Mouse (Mus musculus): ENCODE measurements around the gene Pvalb. TPM values are rescaled to one million over a fixed set of nuclear protein-coding genes. Genes with fewer than 3 reads are reported as not detected.

Pvalb gene
- total RNA-seq, 1 experiment from 2014 or later = not detected

GRCm38 (mm10) chr15:78170708-78171107, 35.5 kb downstream of the Pvalb start:
- peak; percentile 21; the same call in 1 of the 2 replicates for ATAC-seq (ENCODE audit: extremely low read depth, insufficient number of reproducible peaks, low FRiP score, poor library complexity, severe bottlenecking)

GRCm38 (mm10) chr15:78169566-78169965, 36.6 kb downstream of the Pvalb start:
- no peak for ATAC-seq (ENCODE audit: extremely low read depth, insufficient number of reproducible peaks, low FRiP score, poor library complexity, severe bottlenecking)

- ATAC-seq (ENCODE audit: extremely low read depth, insufficient number of reproducible peaks, low FRiP score, poor library complexity, severe bottlenecking) = peak; percentile 84
Observed at GRCm38 (mm10) chr15:78165292-78165691, 40.9 kb downstream of the Pvalb start.

GRCm38 (mm10) chr15:78164466-78164865, 41.7 kb downstream of the Pvalb start:
- no peak for ATAC-seq (ENCODE audit: extremely low read depth, insufficient number of reproducible peaks, low FRiP score, poor library complexity, severe bottlenecking)

- no peak for ATAC-seq (ENCODE audit: extremely low read depth, insufficient number of reproducible peaks, low FRiP score, poor library complexity, severe bottlenecking)
Observed at GRCm38 (mm10) chr15:78161946-78162345, 44.3 kb downstream of the Pvalb start.

- ATAC-seq (ENCODE audit: extremely low read depth, insufficient number of reproducible peaks, low FRiP score, poor library complexity, severe bottlenecking) = no peak
Observed at GRCm38 (mm10) chr15:78158335-78158734, 47.9 kb downstream of the Pvalb start.

- ATAC-seq (ENCODE audit: extremely low read depth, insufficient number of reproducible peaks, low FRiP score, poor library complexity, severe bottlenecking) = no peak
Observed at GRCm38 (mm10) chr15:78157824-78158223, 48.4 kb downstream of the Pvalb start.

- ATAC-seq (ENCODE audit: extremely low read depth, insufficient number of reproducible peaks, low FRiP score, poor library complexity, severe bottlenecking) = no peak
Observed at GRCm38 (mm10) chr15:78157330-78157729, 48.9 kb downstream of the Pvalb start.

- ATAC-seq (ENCODE audit: extremely low read depth, insufficient number of reproducible peaks, low FRiP score, poor library complexity, severe bottlenecking) = no peak
Observed at GRCm38 (mm10) chr15:78155421-78155820, 50.8 kb downstream of the Pvalb start.

GRCm38 (mm10) chr15:78153045-78153775, 53.0 kb downstream of the Pvalb start:
- ATAC-seq (ENCODE audit: extremely low read depth, insufficient number of reproducible peaks, low FRiP score, poor library complexity, severe bottlenecking) = no peak

- no peak for ATAC-seq (ENCODE audit: extremely low read depth, insufficient number of reproducible peaks, low FRiP score, poor library complexity, severe bottlenecking)
Observed at GRCm38 (mm10) chr15:78148565-78148964, 57.6 kb downstream of the Pvalb start.

Other genes starting within 250 kb of the Pvalb start
- 6.9 and 8.1 TPM in 2 replicates for gene Foxred2, start 249.7 kb downstream of the Pvalb start, total RNA-seq (2017)
- gene Eif3d, start 235.6 kb downstream of the Pvalb start, total RNA-seq (2017) = 114 and 115 TPM in 2 replicates
- gene Cacng2, start 86.4 kb downstream of the Pvalb start, total RNA-seq (2017) = not detected in 2 replicates
- 5.5 and 7.6 TPM in 2 replicates for gene Ift27, start 32.3 kb downstream of the Pvalb start, total RNA-seq (2017)
- gene Ncf4, start 38.4 kb upstream of the Pvalb start, total RNA-seq (2017) = 225 and 254 TPM in 2 replicates
- gene Csf2rb2, start 99.3 kb upstream of the Pvalb start, total RNA-seq (2017) = 7.3 and 8.1 TPM in 2 replicates
- 214 and 217 TPM in 2 replicates for gene Csf2rb, start 119.4 kb upstream of the Pvalb start, total RNA-seq (2017)
- not detected in 2 replicates for gene Tex33, start 189.5 kb upstream of the Pvalb start, total RNA-seq (2017)
- 3.1 and 3.4 TPM in 2 replicates for gene Tst, start 199.5 kb upstream of the Pvalb start, total RNA-seq (2017)
- gene Mpst, start 200.0 kb upstream of the Pvalb start, total RNA-seq (2017) = 9.4 and 11.8 TPM in 2 replicates
- not detected in 2 replicates for gene Kctd17, start 222.2 kb upstream of the Pvalb start, total RNA-seq (2017)

Data from neutrophil, adult 5-6 weeks (primary cell).